Mouse (Mus musculus) left cerebral cortex, postnatal 36 days (tissue): ENCODE data around the gene Ap1g1. TPM values are rescaled to one million over a fixed set of nuclear protein-coding genes. Genes with fewer than 3 reads are reported as not detected.

Source experiments
- DNase-seq, 2 experiments: peaks; one replicate each; pipeline ENCODE4 v3.0.0; 2021 to 2022; ENCODE audit warnings: low spot score in 2 of 2, mixed read lengths in 1 of 2
- intact Hi-C: fragments of 180-260 bp; cut with DNase I; formaldehyde crosslinking; loops from one replicate; pipeline ENCODE4 v1.15.1; 2025
- total RNA-seq, 2 experiments: library from RNA; stranded (reverse); gene quantifications; 2 replicates each; pipeline ENCODE4 v1.2.3; 2021

Gene Ap1g1
- total RNA-seq, 2 experiments from 2014 or later: 78.5 to 90.3 TPM

- intact Hi-C loops: no loop called here
Measured at GRCm38 (mm10) chr8:109778993-109779421, 653 bp downstream of the Ap1g1 start.

GRCm38 (mm10) chr8:109779431-109780228, 1.3 kb downstream of the Ap1g1 start:
- intact Hi-C loops: no loop called here
- no peak for DNase-seq

More at GRCm38 (mm10) chr8:109778993-109779421, 653 bp downstream of the Ap1g1 start:
- DNase-seq: no peak

GRCm38 (mm10) chr8:109780548-109780947, 2.2 kb downstream of the Ap1g1 start:
- DNase-seq: no peak
- intact Hi-C loops: no loop called here

- DNase-seq: no peak
- intact Hi-C loops: no loop called here
Measured at GRCm38 (mm10) chr8:109790938-109791337, 12.6 kb downstream of the Ap1g1 start.

GRCm38 (mm10) chr8:109795166-109795565, 16.8 kb downstream of the Ap1g1 start:
- intact Hi-C loops: no loop called here
- DNase-seq: no peak

- intact Hi-C loops: no loop called here
- DNase-seq: no peak
Measured at GRCm38 (mm10) chr8:109798721-109799120, 20.4 kb downstream of the Ap1g1 start.

- intact Hi-C loops: no loop called here
- no peak for DNase-seq
Measured at GRCm38 (mm10) chr8:109799245-109799644, 20.9 kb downstream of the Ap1g1 start.

- DNase-seq: no peak
- intact Hi-C loops: no loop called here
Measured at GRCm38 (mm10) chr8:109800325-109800724, 22.0 kb downstream of the Ap1g1 start.

- no peak for DNase-seq
- intact Hi-C loops: no loop called here
Measured at GRCm38 (mm10) chr8:109803211-109803610, 24.9 kb downstream of the Ap1g1 start.

- DNase-seq: no peak
- intact Hi-C loops: no loop called here
Measured at GRCm38 (mm10) chr8:109803801-109804200, 25.4 kb downstream of the Ap1g1 start.

- DNase-seq: no peak
- intact Hi-C loops: no loop called here
Measured at GRCm38 (mm10) chr8:109806522-109806921, 28.2 kb downstream of the Ap1g1 start.

GRCm38 (mm10) chr8:109807401-109808119, 29.2 kb downstream of the Ap1g1 start:
- intact Hi-C loops: no loop called here
- peak in 1 of 2 experiments; percentile 18 for DNase-seq

GRCm38 (mm10) chr8:109808120-109808447, 29.7 kb downstream of the Ap1g1 start:
- intact Hi-C loops: no loop called here
- DNase-seq: no peak

GRCm38 (mm10) chr8:109810434-109810833, 32.1 kb downstream of the Ap1g1 start:
- no peak for DNase-seq
- intact Hi-C loops: no loop called here

GRCm38 (mm10) chr8:109815268-109815667, 36.9 kb downstream of the Ap1g1 start:
- no peak for DNase-seq
- intact Hi-C loops: no loop called here

GRCm38 (mm10) chr8:109817933-109818332, 39.6 kb downstream of the Ap1g1 start:
- DNase-seq: no peak
- intact Hi-C loops: no loop called here

GRCm38 (mm10) chr8:109823561-109823960, 45.2 kb downstream of the Ap1g1 start:
- intact Hi-C loops: no loop called here
- no peak for DNase-seq

GRCm38 (mm10) chr8:109839822-109840221, 61.5 kb downstream of the Ap1g1 start:
- DNase-seq: no peak
- intact Hi-C loops: no loop called here

GRCm38 (mm10) chr8:109842468-109842867, 64.1 kb downstream of the Ap1g1 start:
- no peak for DNase-seq
- intact Hi-C loops: no loop called here

- no peak for DNase-seq
- intact Hi-C loops: no loop called here
Measured at GRCm38 (mm10) chr8:109847866-109848265, 69.5 kb downstream of the Ap1g1 start.

GRCm38 (mm10) chr8:109848981-109849380, 70.6 kb downstream of the Ap1g1 start:
- DNase-seq: no peak
- intact Hi-C loops: no loop called here
